Mouse (Mus musculus) forebrain, postnatal 0 days (tissue): ENCODE results near the gene Magi2. TPM values are rescaled to one million over a fixed set of nuclear protein-coding genes. Genes with fewer than 3 reads are reported as not detected.

ENCODE experiments used
- ATAC-seq: fragments of 200-750 bp; cut with Nextera tagmentation; 2 replicates; pipeline ENCODE4 v1.8.0; 2017; ENCODE audit warnings: mild to moderate bottlenecking, moderate library complexity
- DNase-seq: peaks from one replicate; pipeline ENCODE4 v3.0.0-alpha.2; 2015
- H3K27ac ChIP-seq: fragments of 300-500 bp; sonication (generic); 2 replicates; pipeline ENCODE4 v1.5.1; 2014; ENCODE audit warnings: low read depth, mild to moderate bottlenecking, antibody characterized with exemption, low read length, moderate library complexity, mixed read lengths
- H3K27me3 ChIP-seq: fragments of 300-500 bp; sonication (generic); 2 replicates; pipeline ENCODE4 v1.6.1; 2014; ENCODE audit warnings: mild to moderate bottlenecking, low read length, mixed read lengths; ENCODE audit not compliant: insufficient read depth
- H3K36me3 ChIP-seq: fragments of 300-500 bp; sonication (generic); 2 replicates; pipeline ENCODE4 v1.6.1; 2014; ENCODE audit warnings: mild to moderate bottlenecking, moderate library complexity; ENCODE audit not compliant: insufficient read depth
- H3K4me1 ChIP-seq: fragments of 300-500 bp; sonication (generic); 2 replicates; pipeline ENCODE4 v1.6.1; 2014; ENCODE audit warnings: antibody characterized with exemption; ENCODE audit not compliant: insufficient read depth
- H3K4me2 ChIP-seq: fragments of 300-500 bp; sonication (generic); 2 replicates; pipeline ENCODE4 v1.6.1; 2014; ENCODE audit warnings: low read depth, mild to moderate bottlenecking, moderate library complexity
- H3K4me3 ChIP-seq: fragments of 300-500 bp; sonication (generic); 2 replicates; pipeline ENCODE4 v1.5.1; 2014; ENCODE audit warnings: low read depth, low read length, mixed read lengths
- H3K9ac ChIP-seq: fragments of 300-500 bp; sonication (generic); 2 replicates; pipeline ENCODE4 v1.6.1; 2014; ENCODE audit warnings: mild to moderate bottlenecking
- H3K9me3 ChIP-seq: fragments of 300-500 bp; sonication (generic); 2 replicates; pipeline ENCODE4 v1.6.1; 2016; ENCODE audit warnings: low read length
- CTCF ChIP-seq: sonication (generic); IDR thresholded peaks from 2 replicates; pipeline ENCODE4 v1.5.1; 2016; ENCODE audit warnings: antibody characterized with exemption, control low read depth, low read depth
- WGBS: fragments of 180-500 bp; shearing (Covaris S2); extraction: QIAGEN DNeasy Blood & Tissue Kit; methylation state at CpG from one replicate; pipeline ENCODE4 v1.1.7; 2014; 5-methylcytosine and 5-hydroxymethylcytosine counted together
- polyA plus RNA-seq: library from polyadenylated mRNA; unstranded; fragments of >200 nt; fragmentation: Nextera tagmentation; extraction: Ambion mirVana; gene quantifications from 2 replicates; pipeline ENCODE4 v1.2.1, GENCODE M21; 2015
- total RNA-seq: library from RNA; depleted of rRNA; stranded (reverse); fragments of >200 nt; gene quantifications from 2 replicates; pipeline ENCODE4 v1.2.3, GENCODE M21; 2014

Magi2 gene
- total and polyA plus RNA-seq, 2 experiments from 2014 or later: 17.0 to 62.6 TPM

DNA sequence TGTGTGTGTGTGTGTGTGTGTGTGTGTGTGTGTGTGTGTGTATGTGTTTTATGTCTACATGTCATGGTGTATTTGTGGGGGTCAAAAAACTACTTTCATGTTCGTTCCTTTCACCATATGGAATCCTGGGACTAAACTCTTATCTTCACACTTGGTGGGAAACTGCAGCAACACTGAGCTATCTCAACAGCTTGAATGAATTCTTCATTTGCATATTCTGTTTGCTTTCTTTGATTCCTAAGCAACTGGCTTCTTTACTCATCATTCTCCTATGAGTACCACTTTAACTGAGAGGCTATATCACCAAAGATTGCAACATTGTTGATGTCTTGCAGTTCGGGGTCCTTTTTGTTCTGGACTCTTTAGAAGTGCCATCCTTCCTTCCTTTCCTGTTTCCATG lies 986.5 kb downstream of the Magi2 start:
- Histone ChIP-seq H3K36me3 (peaks cover 4% of the 10 kb centered on the region; the same call in 1 of the 2 replicates), H3K4me1 (no peaks in the 10 kb centered on the region), H3K27me3 (no peaks in the 10 kb centered on the region), H3K27ac (no peak overlapping the region), H3K9ac (no peak overlapping the region), H3K4me3 (no peak overlapping the region), H3K9me3 (no peaks in the 10 kb centered on the region), H3K4me2 (no peak overlapping the region)
- DNase-seq: no peak
- WGBS: 69% methylated on average over 2 of the region's 2 CpGs
- ATAC-seq: peak; percentile 76
- no peak for TF ChIP-seq CTCF

DNA sequence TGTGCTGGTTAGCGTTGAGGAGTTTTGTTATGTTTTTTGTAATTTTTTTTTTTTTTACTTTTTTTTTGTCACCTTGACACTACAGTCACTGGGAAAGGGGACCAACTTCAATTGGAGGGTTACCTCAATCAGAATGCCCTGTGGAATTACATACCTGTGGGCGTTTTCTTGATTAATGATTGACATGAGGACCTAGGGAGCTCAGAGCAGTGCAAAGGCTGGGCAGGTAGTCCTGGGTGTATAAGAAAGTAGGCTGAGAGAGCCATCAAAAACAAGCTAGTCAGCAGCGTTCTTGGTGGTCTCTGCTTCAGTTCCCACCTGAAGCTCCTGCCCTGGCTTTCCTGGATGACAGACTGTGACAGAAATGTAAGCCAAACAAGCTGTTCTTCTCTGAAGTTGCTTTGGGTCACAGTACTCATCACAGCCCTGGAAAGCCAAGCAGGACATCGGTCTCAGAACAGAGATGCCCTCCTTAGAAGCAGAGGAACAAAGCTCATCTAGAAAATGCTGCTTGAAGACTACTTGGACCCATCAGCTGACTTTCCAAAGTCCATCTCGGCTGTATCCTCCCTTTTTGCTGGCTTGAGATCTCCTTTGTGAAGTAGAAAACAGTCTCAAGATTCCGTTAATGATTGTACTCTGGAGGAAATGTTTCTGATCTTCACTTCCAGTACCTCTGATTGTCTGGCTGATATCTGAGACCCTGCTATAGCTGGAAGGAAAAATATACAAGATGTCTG lies 999.8 kb downstream of the Magi2 start:
- Histone ChIP-seq H3K4me2 (no peak overlapping the region), H3K36me3 (no peaks in the 10 kb centered on the region), H3K27me3 (no peaks in the 10 kb centered on the region), H3K27ac (no peak overlapping the region), H3K4me1 (no peaks in the 10 kb centered on the region), H3K4me3 (no peak overlapping the region), H3K9me3 (no peaks in the 10 kb centered on the region), H3K9ac (no peak overlapping the region)
- DNase-seq (no peak), ATAC-seq (no peak)
- no peak for TF ChIP-seq CTCF
- 87% methylated on average over 6 of the region's 6 CpGs for WGBS

DNA sequence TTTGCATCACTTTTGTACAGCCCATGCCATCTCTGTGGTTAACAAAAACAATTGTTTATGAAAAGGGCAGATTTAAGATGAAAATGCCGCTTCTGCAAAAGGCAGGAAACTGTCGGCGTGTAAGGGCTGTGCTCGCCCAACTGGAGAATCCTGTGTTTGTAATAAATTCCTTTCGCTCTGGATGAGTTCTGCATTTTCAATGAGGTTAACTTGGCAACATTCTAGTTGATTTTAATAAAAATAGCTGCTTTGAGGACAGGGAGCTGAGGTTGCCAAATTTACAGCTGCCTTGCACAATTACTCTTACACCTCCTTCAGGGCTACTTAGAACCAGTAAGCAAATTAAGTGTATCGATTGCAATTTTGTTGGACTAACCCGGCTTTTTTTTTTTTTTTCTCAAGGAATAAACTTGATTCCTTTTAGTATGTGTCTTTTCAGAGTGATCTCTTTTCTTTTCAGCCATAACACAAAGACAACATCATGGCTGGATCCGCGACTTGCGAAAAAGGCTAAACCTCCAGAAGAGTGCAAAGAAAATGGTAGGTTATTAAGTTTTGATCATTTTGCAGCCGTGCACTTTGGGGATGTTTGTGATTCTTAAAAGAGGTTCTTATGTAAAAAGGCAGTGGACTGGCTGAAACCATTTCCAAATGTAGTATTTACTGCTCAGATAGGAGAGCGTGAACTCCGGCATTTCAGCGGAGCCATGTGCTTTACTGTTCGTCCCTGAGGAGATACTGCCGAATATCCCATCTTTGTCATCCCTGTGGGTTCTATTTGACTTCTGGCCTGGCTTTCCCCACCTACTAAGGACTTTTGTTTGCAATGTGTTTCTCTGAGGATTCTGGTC lies 1001.3 kb downstream of the Magi2 start:
- ATAC-seq: peak; percentile 44; the same call in 1 of the 2 replicates
- peak overlapping the region; percentile 45 for H3K4me2 ChIP-seq
- peak overlapping the region; percentile 32 for H3K4me3 ChIP-seq
- WGBS: 13% methylated on average over 16 of the region's 16 CpGs
- H3K27me3 ChIP-seq: no peaks in the 10 kb centered on the region
- peak overlapping the region; percentile 57 for H3K27ac ChIP-seq
- H3K4me1 ChIP-seq: no peaks in the 10 kb centered on the region
- H3K9me3 ChIP-seq: no peaks in the 10 kb centered on the region
- no peak for TF ChIP-seq CTCF
- DNase-seq: peak; percentile 54
- 0 out of 2 replicates have a peak overlapping the region, but pooled peaks have one; percentile 19 for H3K9ac ChIP-seq
- H3K36me3 ChIP-seq: no peaks in the 10 kb centered on the region

DNA sequence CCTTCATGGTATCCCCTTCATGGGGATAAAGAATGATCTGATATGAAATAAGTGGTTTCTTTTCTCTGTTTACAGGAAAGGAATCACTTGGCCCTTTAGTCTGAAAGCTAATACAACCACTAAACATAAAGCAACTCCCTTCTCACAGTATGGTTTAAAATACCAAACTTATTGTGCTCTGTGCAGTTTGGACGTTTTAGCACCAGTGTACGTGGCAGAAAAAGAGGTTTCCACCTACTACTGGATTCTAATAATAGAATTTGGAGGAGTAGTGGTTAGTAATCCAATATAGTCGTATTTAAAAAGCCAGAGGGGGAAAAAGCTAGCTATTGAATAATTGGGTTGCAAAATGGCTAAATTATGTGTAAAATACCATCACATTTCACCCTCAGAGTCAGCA lies 1005.1 kb downstream of the Magi2 start:
- no peaks in the 10 kb centered on the region for H3K9me3 ChIP-seq
- TF ChIP-seq CTCF: no peak
- DNase-seq (no peak), ATAC-seq (no peak)
- H3K4me1 ChIP-seq: no peaks in the 10 kb centered on the region
- no peak overlapping the region for H3K9ac ChIP-seq
- H3K27ac ChIP-seq: no peak overlapping the region
- H3K27me3 ChIP-seq: no peaks in the 10 kb centered on the region
- H3K36me3 ChIP-seq: no peaks in the 10 kb centered on the region
- no peak overlapping the region for H3K4me3 ChIP-seq
- 68% methylated on average over 3 of the region's 3 CpGs for WGBS
- H3K4me2 ChIP-seq: no peak overlapping the region

DNA sequence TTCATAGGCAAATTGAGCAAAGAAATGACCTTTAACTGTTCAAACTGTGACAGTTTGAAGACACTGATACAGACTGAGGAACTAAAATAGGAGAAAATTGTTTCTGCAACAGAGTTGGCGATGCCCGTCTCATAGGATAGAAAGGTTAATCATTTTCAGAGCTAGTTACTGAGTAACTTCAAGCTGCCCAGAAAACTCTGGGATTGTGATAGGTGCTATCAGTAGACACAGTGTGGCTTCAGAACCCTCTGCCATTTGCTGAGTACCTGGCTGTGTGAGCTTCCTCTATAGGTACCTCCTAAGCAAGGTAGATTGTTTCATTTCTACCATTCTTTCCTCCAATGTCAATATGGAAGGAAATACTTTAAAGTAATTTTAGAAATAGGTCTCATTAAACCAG lies 1014.7 kb downstream of the Magi2 start:
- Histone ChIP-seq H3K9me3 (no peaks in the 10 kb centered on the region), H3K27ac (no peak overlapping the region), H3K27me3 (no peaks in the 10 kb centered on the region), H3K4me3 (no peak overlapping the region), H3K36me3 (no peaks in the 10 kb centered on the region), H3K4me1 (no peaks in the 10 kb centered on the region), H3K4me2 (no peak overlapping the region), H3K9ac (no peak overlapping the region)
- WGBS: 87% methylated on average over 2 of the region's 2 CpGs
- ATAC-seq (no peak), DNase-seq (no peak)
- no peak for TF ChIP-seq CTCF

DNA sequence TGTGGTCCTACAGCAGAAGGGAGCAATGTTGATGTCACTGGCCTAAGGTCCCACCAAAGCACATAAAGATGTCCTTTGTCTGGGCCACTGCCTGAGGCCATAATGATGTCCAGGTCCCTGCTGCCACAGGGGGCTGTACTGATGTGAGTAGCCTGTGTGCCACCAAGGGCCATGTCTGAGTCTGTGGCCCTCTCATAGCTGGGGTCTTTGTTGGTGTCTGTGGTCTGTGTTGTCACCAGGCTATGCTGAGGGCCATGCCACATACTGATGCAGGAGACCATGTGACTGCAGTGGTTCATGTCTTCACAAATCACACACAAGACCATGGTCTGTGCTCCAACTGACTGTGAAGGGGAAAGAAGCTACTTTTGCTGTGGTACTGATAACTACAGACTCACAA lies 1015.7 kb downstream of the Magi2 start:
- H3K36me3 ChIP-seq: no peaks in the 10 kb centered on the region
- ATAC-seq: no peak
- no peak overlapping the region for H3K4me3 ChIP-seq
- TF ChIP-seq CTCF: no peak
- no peaks in the 10 kb centered on the region for H3K4me1 ChIP-seq
- DNase-seq: no peak
- H3K9me3 ChIP-seq: no peaks in the 10 kb centered on the region
- H3K9ac ChIP-seq: no peak overlapping the region
- no peak overlapping the region for H3K4me2 ChIP-seq
- H3K27ac ChIP-seq: no peak overlapping the region
- no peaks in the 10 kb centered on the region for H3K27me3 ChIP-seq

DNA sequence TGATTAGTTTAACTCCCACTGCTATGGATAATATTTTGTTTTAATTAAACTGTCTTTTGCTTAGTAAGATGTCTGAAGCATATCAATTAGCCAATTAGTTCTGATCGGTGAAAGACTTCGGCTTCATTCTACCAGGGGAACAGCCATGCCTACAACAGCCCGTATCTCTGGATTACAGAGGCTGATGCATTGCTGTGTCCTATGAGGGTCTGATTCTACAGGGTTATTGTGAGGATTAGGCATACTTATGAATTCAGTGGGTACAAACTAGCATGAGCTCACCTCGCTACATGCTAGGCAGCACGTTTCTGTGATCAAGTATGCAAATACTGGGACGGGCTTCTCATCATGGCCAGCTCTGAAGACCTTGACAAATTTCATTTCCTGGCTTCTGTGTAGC lies 1022.5 kb downstream of the Magi2 start:
- no peak overlapping the region for H3K27ac ChIP-seq
- no peak overlapping the region for H3K9ac ChIP-seq
- DNase-seq (no peak), ATAC-seq (no peak)
- no peak overlapping the region for H3K4me2 ChIP-seq
- no peaks in the 10 kb centered on the region for H3K4me1 ChIP-seq
- no peaks in the 10 kb centered on the region for H3K27me3 ChIP-seq
- WGBS: 78% methylated on average over 6 of the region's 6 CpGs
- no peaks in the 10 kb centered on the region for H3K9me3 ChIP-seq
- no peak for TF ChIP-seq CTCF
- H3K4me3 ChIP-seq: no peak overlapping the region
- H3K36me3 ChIP-seq: no peaks in the 10 kb centered on the region
